Mouse (Mus musculus) heart, adult 2 months (tissue): ENCODE measurements at regions not wholly inside any gene's neighbourhood (a gene's known extent, or its start where the extent isn't known, plus 50 kb on each side); places are given as distances from the start of the nearest gene placed in this dataset.

Experiments used
- DNase-seq, 2 experiments: peaks; one replicate each; pipeline ENCODE4 v3.0.0; 2021
- H3K27ac ChIP-seq: fragments of 200-600 bp; 2 replicates; pipeline ENCODE4 v1.8.1; 2022
- H3K27me3 ChIP-seq: fragments of 200-500 bp; 2 replicates; pipeline ENCODE4 v1.6.1; 2012; ENCODE audit warnings: mild to moderate bottlenecking, low read length, inconsistent platforms, mixed read lengths; ENCODE audit not compliant: control insufficient read depth, insufficient read depth
- H3K36me3 ChIP-seq: fragments of 200-500 bp; 2 replicates; pipeline ENCODE4 v1.6.1; 2012; ENCODE audit warnings: low read length, inconsistent platforms; ENCODE audit not compliant: control insufficient read depth, insufficient read depth
- H3K4me1 ChIP-seq: fragments of 200-500 bp; 2 replicates; pipeline ENCODE4 v1.6.1; 2011; ENCODE audit warnings: low read length; ENCODE audit not compliant: control insufficient read depth, insufficient read depth
- H3K4me3 ChIP-seq: fragments of 200-600 bp; 2 replicates; pipeline ENCODE4 v1.8.1; 2022
- H3K79me2 ChIP-seq: fragments of 200-500 bp; replicated peaks from 2 replicates; pipeline ENCODE4 v1.6.1; 2012; ENCODE audit warnings: mild to moderate bottlenecking, inconsistent platforms, low read length, moderate library complexity, mixed read lengths; ENCODE audit not compliant: control insufficient read depth, insufficient read depth
- H3K9ac ChIP-seq: fragments of 200-500 bp; 2 replicates; pipeline ENCODE4 v1.6.1; 2012; ENCODE audit warnings: low read depth, mild to moderate bottlenecking, control low read depth, inconsistent platforms, low read length, mixed read lengths
- CTCF ChIP-seq: fragments of 200-600 bp; IDR thresholded peaks from 2 replicates; pipeline ENCODE4 v1.8.1; 2022; ENCODE audit warnings: antibody characterized with exemption, mild to moderate bottlenecking, moderate library complexity
- EP300 ChIP-seq: fragments of 200-500 bp; IDR thresholded peaks from 2 replicates; pipeline ENCODE4 v1.6.1; 2011; ENCODE audit warnings: low read depth, low read length, control low read depth; ENCODE audit not compliant: insufficient read depth
- POLR2A ChIP-seq: fragments of 200-500 bp; IDR thresholded peaks from 2 replicates; pipeline ENCODE4 v1.6.1; 2011; ENCODE audit warnings: mild to moderate bottlenecking, low read depth, low read length, control low read depth; ENCODE audit not compliant: insufficient read depth
- WGBS: fragments of 180-500 bp; shearing (Covaris S2); methylation state at CpG from one replicate; pipeline ENCODE4 v1.1.7; 2018; 5-methylcytosine and 5-hydroxymethylcytosine counted together
- intact Hi-C: fragments of 180-260 bp; cut with DNase I; formaldehyde crosslinking; loops from one replicate; pipeline ENCODE4 v1.15.1; 2025

DNA sequence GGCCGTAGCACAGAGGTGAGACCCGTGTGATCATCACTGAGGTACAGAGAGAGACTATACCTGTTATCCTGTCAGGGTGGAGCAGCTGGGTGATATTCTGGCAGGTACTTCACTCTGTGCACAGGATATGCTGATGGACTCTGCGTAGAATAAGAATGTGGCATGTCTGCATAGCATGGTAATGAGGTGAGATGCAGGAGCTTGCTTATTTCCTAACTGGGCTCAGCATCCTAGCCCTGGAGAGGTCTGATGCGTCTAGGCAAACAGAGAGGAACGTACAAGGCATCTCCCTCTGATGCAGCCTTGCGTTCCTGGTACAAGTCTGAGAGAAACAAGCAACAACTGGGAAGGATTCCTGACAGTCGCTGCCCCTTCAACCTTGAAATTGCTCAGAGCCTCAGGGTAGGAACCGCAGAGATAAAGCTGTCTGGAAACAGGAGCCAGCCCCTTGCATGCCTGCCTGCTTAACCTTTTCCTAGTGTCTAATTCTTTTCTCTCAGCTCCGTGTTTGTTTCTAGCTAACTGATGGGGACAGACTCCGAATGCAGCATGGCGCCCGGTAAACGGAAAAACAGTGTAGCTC, 259.3 kb downstream of the Med10 start:
- intact Hi-C loops = no loop called here
- H3K79me2 ChIP-seq = no peaks in the 10 kb centered on the region

DNA sequence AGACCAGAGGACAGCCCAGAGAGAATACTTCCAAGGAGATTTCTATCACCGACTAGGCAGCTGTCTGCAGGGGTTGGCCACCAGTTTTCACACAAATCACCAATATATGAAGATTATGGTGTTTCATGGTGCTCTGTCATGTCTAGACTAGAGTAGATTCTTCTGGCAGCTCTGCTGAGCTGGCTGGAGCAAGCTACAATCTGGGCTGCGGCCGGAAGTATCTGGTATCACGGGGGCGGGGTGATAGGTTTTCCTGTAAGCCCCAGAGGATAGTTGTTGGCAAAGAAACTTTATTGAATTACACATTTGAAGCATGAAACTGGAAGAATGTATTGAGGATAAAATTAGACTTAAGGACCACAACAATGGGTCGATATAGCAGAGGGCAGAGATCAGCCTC, 271.5 kb downstream of the Med10 start:
- no peak for DNase-seq
- Histone ChIP-seq H3K79me2 (no peaks in the 10 kb centered on the region), H3K27ac (no peak overlapping the region), H3K27me3 (no peaks in the 10 kb centered on the region), H3K4me1 (no peaks in the 10 kb centered on the region), H3K4me3 (no peak overlapping the region), H3K36me3 (no peaks in the 10 kb centered on the region), H3K9ac (no peak overlapping the region)
- intact Hi-C loops = no loop called here
- 43% methylated on average over 6 of the region's 6 CpGs for WGBS
- TF ChIP-seq EP300 (no peak), CTCF (no peak), POLR2A (no peak)

More for the DNA sequence above, 259.3 kb downstream of the Med10 start:
- Histone ChIP-seq H3K27me3 (no peaks in the 10 kb centered on the region), H3K4me3 (no peak overlapping the region), H3K27ac (no peak overlapping the region), H3K4me1 (no peaks in the 10 kb centered on the region), H3K36me3 (no peaks in the 10 kb centered on the region), H3K9ac (no peak overlapping the region)
- no peak for TF ChIP-seq EP300
- 59% methylated on average over 13 of the region's 13 CpGs for WGBS
- DNase-seq = no peak

DNA sequence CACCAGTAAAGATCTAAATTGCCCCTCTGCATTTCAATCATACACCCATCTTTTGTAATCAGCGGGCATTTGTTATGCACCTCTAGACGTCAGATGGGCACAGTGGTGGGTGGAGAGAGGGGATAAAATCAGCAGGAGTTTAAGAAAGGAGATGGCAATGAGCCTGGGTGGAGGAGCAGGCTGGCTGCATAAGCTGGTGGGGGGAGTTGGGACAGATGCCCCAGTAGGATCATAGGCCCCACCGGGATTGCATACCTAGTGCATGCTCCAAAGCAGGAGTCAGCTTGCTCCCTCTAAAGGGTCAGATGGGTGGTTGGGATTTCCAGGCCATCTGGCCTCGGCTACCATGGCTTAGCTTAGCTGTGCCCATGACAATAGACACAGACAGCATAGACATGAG, 273.2 kb downstream of the Med10 start:
- TF ChIP-seq EP300 = no peak
- TF ChIP-seq POLR2A = no peak
- TF ChIP-seq CTCF = no peak
- Histone ChIP-seq H3K27ac (no peak overlapping the region), H3K4me1 (no peaks in the 10 kb centered on the region), H3K79me2 (no peaks in the 10 kb centered on the region), H3K9ac (no peak overlapping the region), H3K36me3 (no peaks in the 10 kb centered on the region), H3K4me3 (no peak overlapping the region), H3K27me3 (no peaks in the 10 kb centered on the region)
- intact Hi-C loops = no loop called here
- DNase-seq = no peak
- 81% methylated on average over 4 of the region's 4 CpGs for WGBS

DNA sequence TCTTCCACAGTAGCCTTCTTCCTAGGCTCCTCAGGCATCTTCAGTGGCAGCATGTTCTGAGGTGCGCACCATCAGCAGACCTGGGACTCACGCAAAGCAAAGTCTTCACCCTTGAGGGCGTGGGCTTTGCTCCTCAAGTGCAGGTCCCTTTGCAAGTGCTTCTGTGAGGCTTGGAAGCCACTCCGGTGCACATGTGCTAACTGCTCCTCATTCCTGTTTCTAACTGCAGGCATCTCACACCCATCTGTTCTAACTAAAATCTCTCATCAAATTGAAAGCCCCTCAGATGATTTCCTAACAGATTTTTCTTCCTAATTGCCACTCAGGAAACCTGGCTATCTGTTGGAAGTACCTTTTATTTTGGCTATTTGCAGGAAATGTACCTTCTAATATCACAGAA, 278.9 kb downstream of the Med10 start:
- Histone ChIP-seq H3K4me3 (no peak overlapping the region), H3K27ac (no peak overlapping the region), H3K9ac (no peak overlapping the region), H3K27me3 (no peaks in the 10 kb centered on the region), H3K79me2 (no peaks in the 10 kb centered on the region), H3K36me3 (no peaks in the 10 kb centered on the region), H3K4me1 (no peaks in the 10 kb centered on the region)
- no peak for TF ChIP-seq EP300
- TF ChIP-seq CTCF = no peak
- no peak for TF ChIP-seq POLR2A
- DNase-seq = no peak
- intact Hi-C loops = no loop called here
- WGBS = 77% methylated on average over 4 of the region's 4 CpGs

DNA sequence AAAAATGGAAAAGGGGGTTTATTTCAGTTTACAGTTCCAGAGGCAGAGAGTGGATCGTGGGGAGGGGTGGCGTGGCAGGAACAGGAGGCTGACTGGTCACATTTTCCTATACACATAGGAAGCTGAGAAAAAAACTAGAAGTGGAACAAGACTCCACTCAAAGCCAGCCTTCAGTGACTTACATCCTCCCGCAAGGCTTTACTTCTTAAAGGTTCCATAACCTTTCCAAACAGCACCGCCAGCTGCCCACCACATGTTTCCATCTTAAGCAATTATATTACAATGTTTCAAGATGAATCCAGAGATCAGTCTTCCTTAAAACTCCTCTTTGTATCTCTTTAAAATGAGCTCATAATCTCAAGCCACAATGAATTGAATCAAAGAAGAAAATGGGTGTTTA, 290.7 kb downstream of the Med10 start:
- no peaks in the 10 kb centered on the region for H3K4me1 ChIP-seq
- intact Hi-C loops = no loop called here
- no peak for DNase-seq
- H3K79me2 ChIP-seq = no peaks in the 10 kb centered on the region
- no peaks in the 10 kb centered on the region for H3K36me3 ChIP-seq
- no peak overlapping the region for H3K27ac ChIP-seq
- H3K9ac ChIP-seq = no peak overlapping the region
- no peak overlapping the region for H3K4me3 ChIP-seq
- TF ChIP-seq EP300 = no peak
- no peaks in the 10 kb centered on the region for H3K27me3 ChIP-seq
- WGBS = 51% methylated on average over 4 of the region's 4 CpGs

DNA sequence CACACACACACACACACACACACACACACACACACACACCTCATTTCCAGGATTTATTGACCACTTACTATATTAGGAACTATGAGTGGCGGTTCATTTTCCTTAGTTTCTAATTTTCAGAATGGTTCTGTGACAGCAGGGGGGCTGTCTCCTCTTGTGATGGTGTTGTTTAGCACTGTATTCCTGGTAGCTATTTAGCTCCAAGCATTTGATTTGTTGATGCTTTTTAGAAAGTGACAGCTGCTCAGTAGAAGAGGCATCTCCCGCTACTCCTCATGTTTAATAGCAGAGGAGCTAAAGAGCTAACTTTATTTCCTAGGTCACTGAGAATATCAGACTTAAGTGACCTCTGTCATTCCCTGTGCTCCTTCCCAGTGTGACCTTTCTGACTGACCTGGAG, 291.8 kb downstream of the Med10 start:
- no peak overlapping the region for H3K9ac ChIP-seq
- H3K4me3 ChIP-seq = no peak overlapping the region
- no peak for DNase-seq
- intact Hi-C loops = no loop called here
- WGBS = 66% methylated on average over 2 of the region's 2 CpGs
- no peaks in the 10 kb centered on the region for H3K4me1 ChIP-seq
- H3K27ac ChIP-seq = no peak overlapping the region
- TF ChIP-seq CTCF (no peak), POLR2A (no peak), EP300 (no peak)
- H3K79me2 ChIP-seq = no peaks in the 10 kb centered on the region
- H3K36me3 ChIP-seq = no peaks in the 10 kb centered on the region
- no peaks in the 10 kb centered on the region for H3K27me3 ChIP-seq
